Mouse (Mus musculus): ENCODE results near the gene Gm20883.
"Not testable (repeated sequence)": the region's sequence is repeated elsewhere in the genome, so short reads cannot be mapped to it uniquely, and the experiment has no call there.

Gene Gm20883

GRCm38 (mm10) chrY:50607951-50608350 lies at the start of gene Gm20883:
Gm20883 (plus strand) TSS chrY:50608251.
- DNase-seq, result not testable (repeated sequence)

Measured in lung, adult 18-20 months (tissue).